Mouse (Mus musculus): ENCODE measurements at regions not wholly inside any gene's neighbourhood (a gene's known extent, or its start where the extent isn't known, plus 50 kb on each side); places are given as distances from the start of the nearest gene placed in this dataset.

- TF ChIP-seq POLR2A (IDR thresholded peaks at IDR 0.05; ENCODE audit: borderline replicate concordance, extremely low read depth, low read depth, low read length) (no peak), CTCF (IDR thresholded peaks at IDR 0.05; ENCODE audit: insufficient read depth, low read length) (no peak)
Observed at GRCm38 (mm10) chr3:60333669-60334068, 139.0 kb upstream of the Mbnl1 start.

Data from lung, adult 2 months (tissue).